Mouse (Mus musculus): ENCODE measurements at regions not wholly inside any gene's neighbourhood (a gene's known extent, or its start where the extent isn't known, plus 50 kb on each side); places are given as distances from the start of the nearest gene placed in this dataset.

- no peak for TF ChIP-seq CTCF (IDR thresholded peaks at IDR 0.05; ENCODE audit: borderline replicate concordance, insufficient read depth, low read depth, low read length)
- TF ChIP-seq POLR2A (IDR thresholded peaks at IDR 0.05; ENCODE audit: borderline replicate concordance, insufficient read depth, low read length), result no peak
Observed at GRCm38 (mm10) chr3:54591160-54591559, 101.4 kb upstream of the Supt20 start.

Measured in cerebellum, adult 2 months (tissue).